Mouse (Mus musculus) brown adipose tissue, adult 24 weeks (tissue): ENCODE results near the gene Gnb3. TPM values are rescaled to one million over a fixed set of nuclear protein-coding genes. Genes with fewer than 3 reads are reported as not detected.

Experiments
- H3K27ac ChIP-seq: fragments of 200-500 bp; replicated peaks from 2 replicates; pipeline ENCODE4 v1.5.1; 2012; ENCODE audit warnings: low read depth, mild to moderate bottlenecking, low read length
- H3K4me1 ChIP-seq: fragments of 200-500 bp; 2 replicates; pipeline ENCODE4 v1.6.1; 2012; ENCODE audit warnings: low read length, mixed read lengths; ENCODE audit not compliant: control insufficient read depth, insufficient read depth, insufficient read length
- H3K4me3 ChIP-seq: fragments of 200-500 bp; 2 replicates; pipeline ENCODE4 v1.5.1; 2012; ENCODE audit warnings: low read depth, mild to moderate bottlenecking, low read length, moderate library complexity; ENCODE audit not compliant: insufficient read depth
- polyA plus RNA-seq: library from polyadenylated mRNA; stranded (reverse); fragments of >200 nt; gene quantifications from 2 replicates; pipeline ENCODE4 v1.2.4, GENCODE M21; 2012; ENCODE audit not compliant: missing spikeins, insufficient read depth, insufficient read length

Gene Gnb3
- polyA plus RNA-seq, 1 experiment, result not detected

GRCm38 (mm10) chr6:124862406-124863124 is 22.5 kb upstream of the Gnb3 start:
- no peak overlapping the region for H3K4me3 ChIP-seq
- no peaks in the 10 kb centered on the region for H3K4me1 ChIP-seq
- no peak overlapping the region for H3K27ac ChIP-seq

- Histone ChIP-seq H3K4me3 (no peak overlapping the region), H3K27ac (no peak overlapping the region), H3K4me1 (no peaks in the 10 kb centered on the region)
Measured at GRCm38 (mm10) chr6:124861802-124862201, 21.7 kb upstream of the Gnb3 start.

DNA sequence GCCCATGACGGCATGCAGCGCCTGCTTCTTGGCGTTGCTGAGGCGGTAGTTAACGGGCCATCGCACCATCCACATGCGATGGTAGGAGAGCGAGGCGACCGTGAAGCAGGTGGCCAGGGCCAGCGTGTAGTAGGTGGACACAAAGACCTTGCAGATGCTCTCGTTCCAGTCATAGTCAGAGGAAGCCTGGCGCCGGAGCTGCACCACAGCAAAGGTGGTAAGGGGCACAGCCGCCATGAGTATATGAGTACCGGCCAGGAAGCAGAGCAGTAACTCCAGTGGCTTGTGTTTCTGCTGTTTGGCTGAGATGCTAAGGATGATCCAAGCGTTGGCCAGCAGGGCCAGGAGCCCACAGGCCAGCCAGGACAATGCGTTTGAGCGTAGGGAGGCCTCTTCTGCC is 21.2 kb upstream of the Gnb3 start:
- H3K4me1 ChIP-seq, result no peaks in the 10 kb centered on the region
- no peak overlapping the region for H3K27ac ChIP-seq
- H3K4me3 ChIP-seq, result no peak overlapping the region

GRCm38 (mm10) chr6:124860511-124860910 is 20.4 kb upstream of the Gnb3 start:
- Histone ChIP-seq H3K4me3 (no peak overlapping the region), H3K27ac (no peak overlapping the region), H3K4me1 (no peaks in the 10 kb centered on the region)

- Histone ChIP-seq H3K27ac (no peak overlapping the region), H3K4me1 (no peaks in the 10 kb centered on the region), H3K4me3 (no peak overlapping the region)
Measured at GRCm38 (mm10) chr6:124859725-124860124, 19.6 kb upstream of the Gnb3 start.

- H3K27ac ChIP-seq, result no peak overlapping the region
- H3K4me1 ChIP-seq, result no peaks in the 10 kb centered on the region
- no peak overlapping the region for H3K4me3 ChIP-seq
Measured at GRCm38 (mm10) chr6:124858561-124859318, 18.7 kb upstream of the Gnb3 start.

DNA sequence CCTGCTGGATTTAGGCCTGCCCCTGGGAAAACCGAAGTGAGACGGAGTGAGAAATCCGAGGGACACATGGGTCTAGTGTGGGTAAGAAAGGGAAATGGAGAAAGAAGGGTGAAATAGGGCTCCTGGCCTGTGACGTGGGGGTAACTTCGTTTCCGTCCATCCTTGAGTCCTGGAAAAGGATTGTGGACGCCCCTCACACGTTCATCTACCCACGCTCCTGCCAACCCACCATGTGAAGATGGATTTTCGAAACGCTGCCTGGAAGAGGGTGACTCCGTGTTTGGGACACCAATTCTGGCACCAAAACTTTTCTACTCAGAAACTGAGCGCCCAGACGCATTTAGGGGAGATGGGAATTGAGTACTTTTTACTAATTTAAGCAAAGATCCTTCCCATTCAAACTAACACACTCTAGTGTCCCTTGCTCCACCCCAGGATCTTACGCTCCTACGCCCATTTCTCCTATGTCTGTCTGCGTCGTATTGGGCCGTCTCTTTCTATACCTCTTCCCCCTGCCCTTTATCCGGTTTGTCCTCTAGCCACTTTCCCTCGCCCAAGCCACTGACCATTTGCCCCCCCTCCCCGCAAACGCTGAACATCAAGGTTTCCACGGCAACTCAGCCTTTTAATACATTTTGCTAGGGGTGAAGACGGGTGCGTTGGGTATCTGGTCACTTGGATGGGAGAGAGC is 17.9 kb upstream of the Gnb3 start:
- Histone ChIP-seq H3K27ac (peak overlapping the region; percentile 20; the same call in 1 of the 2 replicates), H3K4me3 (peak overlapping the region; percentile 66), H3K4me1 (no peaks in the 10 kb centered on the region)

DNA sequence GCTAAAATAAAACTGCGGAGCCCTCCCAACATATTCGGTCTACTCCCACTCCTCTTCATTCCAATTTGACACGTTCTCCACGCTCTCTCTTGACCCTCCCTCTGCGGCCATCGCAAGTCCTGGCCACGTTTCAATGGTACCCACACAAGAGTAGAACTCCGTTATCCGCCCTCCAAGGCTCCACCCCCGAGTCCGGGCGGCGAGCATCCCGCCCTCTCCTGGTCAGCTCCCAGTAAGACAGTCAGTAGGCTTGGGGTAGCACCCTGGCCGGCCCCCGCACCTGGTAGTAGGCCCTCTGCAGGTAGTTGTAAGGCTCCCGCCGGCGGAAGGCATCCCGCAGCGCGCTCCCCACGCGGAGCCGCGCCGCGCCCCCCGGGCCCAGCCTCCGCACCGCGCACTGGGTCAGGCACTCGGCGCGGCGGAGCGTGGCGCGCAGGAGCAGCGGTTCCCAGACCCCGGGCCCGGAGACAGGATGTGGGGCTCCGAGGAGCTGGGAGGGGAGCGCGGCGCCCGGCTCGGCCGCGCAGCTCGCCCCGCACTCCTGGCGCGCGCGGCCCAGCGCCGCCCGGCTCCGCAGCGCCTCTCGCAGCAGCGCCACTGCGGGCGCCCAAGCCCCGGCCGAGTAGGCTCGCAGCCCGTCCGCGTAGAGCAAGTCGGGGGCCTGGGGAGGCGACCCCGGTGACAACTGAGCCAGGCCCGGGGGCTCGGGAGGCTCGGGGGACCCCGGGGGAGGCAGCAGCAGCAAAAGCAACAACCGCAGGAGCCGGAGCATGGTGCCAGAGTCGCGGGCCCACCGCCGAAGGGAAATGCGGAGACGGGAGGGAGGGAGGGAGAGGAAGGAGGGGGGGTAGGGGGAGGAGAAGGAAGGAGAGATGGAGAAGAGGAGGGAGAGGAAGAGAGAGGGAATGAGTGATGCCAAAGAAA is 17.1 kb upstream of the Gnb3 start, which contains the start of gene P3h3:
Gene P3h3 (minus strand): TSS at position 837 of the 924 bp plus-strand sequence.
- Histone ChIP-seq H3K27ac (peak within 1 kb of the TSS; percentile 20; the same call in 1 of the 2 replicates), H3K4me1 (no peaks in the 10 kb centered on the region), H3K4me3 (peak within 1 kb of the TSS; percentile 66)

DNA sequence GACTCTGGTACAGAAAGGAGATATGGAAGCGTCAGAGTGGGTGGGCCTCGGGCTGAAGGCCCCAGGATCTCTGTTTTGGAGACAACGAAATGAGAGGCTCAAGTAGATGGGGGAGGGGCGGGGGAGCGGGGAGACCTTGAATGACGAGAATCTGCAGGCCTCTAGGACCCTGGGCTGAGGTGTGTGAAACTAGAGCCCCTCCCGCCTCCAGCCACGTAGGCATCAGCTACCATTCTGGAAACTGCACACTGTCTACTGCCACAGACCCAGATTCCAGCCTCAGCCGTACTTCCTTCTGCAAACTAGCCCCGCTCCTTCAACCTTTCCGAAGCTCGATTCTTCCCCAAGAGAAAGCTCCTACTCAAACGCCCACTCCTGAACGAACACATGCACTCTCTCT is 16.2 kb upstream of the Gnb3 start:
- peak overlapping the region; percentile 66; the same call in 1 of the 2 replicates for H3K4me3 ChIP-seq
- no peak overlapping the region for H3K27ac ChIP-seq
- H3K4me1 ChIP-seq, result no peaks in the 10 kb centered on the region

GRCm38 (mm10) chr6:124854647-124855046 is 14.6 kb upstream of the Gnb3 start:
- Histone ChIP-seq H3K27ac (no peak overlapping the region), H3K4me3 (no peak overlapping the region), H3K4me1 (no peaks in the 10 kb centered on the region)

GRCm38 (mm10) chr6:124850535-124850934 is 10.5 kb upstream of the Gnb3 start:
- Histone ChIP-seq H3K4me3 (no peak overlapping the region), H3K4me1 (no peaks in the 10 kb centered on the region), H3K27ac (no peak overlapping the region)

- Histone ChIP-seq H3K27ac (no peak overlapping the region), H3K4me3 (no peak overlapping the region), H3K4me1 (no peaks in the 10 kb centered on the region)
Measured at GRCm38 (mm10) chr6:124847305-124847704, 7.2 kb upstream of the Gnb3 start.

DNA sequence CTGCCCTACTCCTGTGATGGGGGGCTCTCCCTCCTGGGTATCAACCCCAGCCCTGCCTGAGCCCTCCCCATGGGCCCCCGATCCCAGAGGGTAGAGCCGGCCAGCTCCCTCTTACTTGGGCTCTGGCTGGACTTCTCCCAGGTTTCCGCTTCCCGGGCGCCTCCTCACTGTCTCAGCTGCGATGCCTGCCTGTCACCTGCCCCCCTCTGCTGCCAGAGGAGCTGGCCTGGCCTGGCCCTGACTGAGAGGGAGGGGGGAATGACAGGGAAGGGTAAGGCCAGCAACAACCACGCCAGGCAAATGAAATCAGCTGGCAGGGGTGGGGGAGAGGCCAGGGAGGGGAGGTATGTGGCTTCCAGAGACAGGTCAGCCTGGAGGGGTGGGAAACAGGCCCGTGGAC is 270 bp downstream of the Gnb3 start:
- Histone ChIP-seq H3K4me1 (no peaks in the 10 kb centered on the region), H3K27ac (no peak overlapping the region), H3K4me3 (no peak overlapping the region)

DNA sequence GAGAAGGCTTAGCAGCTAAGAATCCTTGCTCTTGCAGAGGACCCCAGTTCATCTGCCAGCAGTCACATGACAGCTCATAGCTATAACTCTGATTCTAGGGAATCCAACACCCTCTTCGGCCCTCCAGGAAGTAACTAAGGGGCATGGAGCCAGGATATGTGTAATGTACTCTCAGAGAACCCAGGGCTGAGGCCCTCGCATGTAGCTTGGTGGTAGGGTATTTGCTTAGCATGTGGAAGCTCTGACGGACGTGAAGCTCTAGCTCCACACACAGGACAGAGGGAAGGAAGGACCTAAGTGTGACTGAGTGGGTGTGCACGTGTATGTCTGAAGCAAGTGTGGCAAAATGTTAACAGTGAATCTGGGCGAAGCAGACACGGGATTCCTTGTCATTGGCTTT is 3.7 kb downstream of the Gnb3 start:
- H3K4me1 ChIP-seq, result no peaks in the 10 kb centered on the region
- H3K27ac ChIP-seq, result no peak overlapping the region
- H3K4me3 ChIP-seq, result no peak overlapping the region
